Mouse (Mus musculus) midbrain, embryonic 15.5 days (tissue): ENCODE measurements around the gene Syn1. TPM values are rescaled to one million over a fixed set of nuclear protein-coding genes. Genes with fewer than 3 reads are reported as not detected.

ENCODE experiments used
- ATAC-seq: fragments of 200-750 bp; cut with Nextera tagmentation; replicated peaks from 2 replicates; pipeline ENCODE4 v1.8.0; 2017; ENCODE audit warnings: moderate TSS enrichment
- H3K27ac ChIP-seq: fragments of 300-500 bp; sonication (generic); 2 replicates; pipeline ENCODE4 v1.5.1; 2015; ENCODE audit warnings: mild to moderate bottlenecking, inconsistent platforms
- H3K27me3 ChIP-seq: fragments of 300-500 bp; sonication (generic); replicated peaks from 2 replicates; pipeline ENCODE4 v1.6.1; 2015; ENCODE audit warnings: inconsistent platforms
- H3K36me3 ChIP-seq: fragments of 300-500 bp; sonication (generic); replicated peaks from 2 replicates; pipeline ENCODE4 v1.6.1; 2015; ENCODE audit warnings: inconsistent platforms
- H3K4me1 ChIP-seq: fragments of 300-500 bp; sonication (generic); 2 replicates; pipeline ENCODE4 v1.6.1; 2015; ENCODE audit warnings: inconsistent platforms
- H3K4me2 ChIP-seq: fragments of 300-500 bp; sonication (generic); 2 replicates; pipeline ENCODE4 v1.6.1; 2015; ENCODE audit warnings: inconsistent platforms, mild to moderate bottlenecking, moderate library complexity
- H3K4me3 ChIP-seq: fragments of 300-500 bp; sonication (generic); 2 replicates; pipeline ENCODE4 v1.5.1; 2015; ENCODE audit warnings: mild to moderate bottlenecking, inconsistent platforms
- H3K9ac ChIP-seq: fragments of 300-500 bp; sonication (generic); 2 replicates; pipeline ENCODE4 v1.6.1; 2015; ENCODE audit warnings: mild to moderate bottlenecking, inconsistent platforms
- H3K9me3 ChIP-seq: fragments of 300-500 bp; sonication (generic); 2 replicates; pipeline ENCODE4 v1.6.1; 2016; ENCODE audit warnings: inconsistent platforms
- WGBS: fragments of 180-500 bp; shearing (Covaris S2); methylation state at CpG from one replicate; pipeline ENCODE4 v1.1.7; 2015; ENCODE audit warnings: mixed read lengths; 5-methylcytosine and 5-hydroxymethylcytosine counted together
- microRNA-seq: library from miRNA; unstranded; fragments of <30 nt; microRNA quantifications from one replicate; pipeline ENCODE4, GENCODE M21; 2016
- polyA plus RNA-seq: library from polyadenylated mRNA; unstranded; fragments of >200 nt; fragmentation: Nextera tagmentation; extraction: Ambion mirVana; gene quantifications from 2 replicates; pipeline ENCODE4 v1.2.1, GENCODE M21; 2015

The Syn1 gene
- polyA plus RNA-seq, 1 experiment from 2014 or later: 76.8 TPM

GRCm38 (mm10) chrX:20853794-20854193 is 67.0 kb downstream of the Syn1 start:
- Histone ChIP-seq H3K9me3 (no peaks in the 10 kb centered on the region), H3K4me2 (no peak overlapping the region), H3K4me1 (peaks cover 19% of the 10 kb centered on the region), H3K27ac (no peak overlapping the region), H3K4me3 (no peak overlapping the region), H3K27me3 (no peaks in the 10 kb centered on the region), H3K36me3 (peaks cover 4% of the 10 kb centered on the region; the same call in 1 of the 2 replicates), H3K9ac (no peak overlapping the region)
- WGBS: 94% methylated on average over 7 of the region's 7 CpGs
- no peak for ATAC-seq

GRCm38 (mm10) chrX:20848256-20848984 is 72.4 kb downstream of the Syn1 start:
- peak; percentile 99 for ATAC-seq

GRCm38 (mm10) chrX:20847816-20848215 is 73.0 kb downstream of the Syn1 start:
- WGBS: 23% methylated on average over 2 of the region's 2 CpGs

More at GRCm38 (mm10) chrX:20848256-20848984, 72.4 kb downstream of the Syn1 start:
- H3K9me3 ChIP-seq: no peaks in the 10 kb centered on the region
- H3K4me1 ChIP-seq: peaks cover 19% of the 10 kb centered on the region
- peak overlapping the region; percentile 63 for H3K9ac ChIP-seq
- H3K27me3 ChIP-seq: no peaks in the 10 kb centered on the region
- H3K4me2 ChIP-seq: peak overlapping the region; percentile 54
- H3K36me3 ChIP-seq: no peaks in the 10 kb centered on the region
- peak overlapping the region; percentile 87 for H3K27ac ChIP-seq
- WGBS: 19% methylated on average over 42 of the region's 42 CpGs
- peak overlapping the region; percentile 58 for H3K4me3 ChIP-seq

GRCm38 (mm10) chrX:20847232-20847631 is 73.6 kb downstream of the Syn1 start:
- WGBS: 82% methylated on average over 3 of the region's 3 CpGs
- Histone ChIP-seq H3K4me3 (no peak overlapping the region), H3K27ac (peak overlapping the region; percentile 79; the same call in 1 of the 2 replicates), H3K27me3 (no peaks in the 10 kb centered on the region), H3K9ac (no peak overlapping the region), H3K9me3 (no peaks in the 10 kb centered on the region), H3K4me1 (peaks cover 19% of the 10 kb centered on the region), H3K36me3 (no peaks in the 10 kb centered on the region), H3K4me2 (no peak overlapping the region; the same call in 1 of the 2 replicates)
- no peak for ATAC-seq

More at GRCm38 (mm10) chrX:20847816-20848215, 73.0 kb downstream of the Syn1 start:
- no peaks in the 10 kb centered on the region for H3K36me3 ChIP-seq
- no peaks in the 10 kb centered on the region for H3K9me3 ChIP-seq
- H3K27me3 ChIP-seq: no peaks in the 10 kb centered on the region
- peak overlapping the region; percentile 58 for H3K4me3 ChIP-seq
- 0 out of 2 replicates have a peak overlapping the region, but pooled peaks have one; percentile 22 for H3K9ac ChIP-seq
- H3K4me2 ChIP-seq: peak overlapping the region; percentile 45
- peak; percentile 38; the same call in 1 of the 2 replicates for ATAC-seq
- H3K27ac ChIP-seq: peak overlapping the region; percentile 79
- H3K4me1 ChIP-seq: peaks cover 19% of the 10 kb centered on the region

- 0 out of 2 replicates have a peak, but pooled peaks have one; percentile 56 for ATAC-seq
- no peak overlapping the region for H3K9ac ChIP-seq
- H3K27ac ChIP-seq: no peak overlapping the region
- H3K4me1 ChIP-seq: no peaks in the 10 kb centered on the region
- no peaks in the 10 kb centered on the region for H3K36me3 ChIP-seq
- H3K4me3 ChIP-seq: no peak overlapping the region
- no peak overlapping the region for H3K4me2 ChIP-seq
- H3K27me3 ChIP-seq: no peaks in the 10 kb centered on the region
- 41% methylated on average over 5 of the region's 5 CpGs for WGBS
- no peaks in the 10 kb centered on the region for H3K9me3 ChIP-seq
These were observed 91.9 kb downstream of the Syn1 start for GRCm38 (mm10) chrX:20828934-20829333.

GRCm38 (mm10) chrX:20819708-20820426 is 100.9 kb downstream of the Syn1 start:
- peak; percentile 68 for ATAC-seq
- peak overlapping the region; percentile 80 for H3K27ac ChIP-seq
- H3K36me3 ChIP-seq: no peaks in the 10 kb centered on the region
- H3K9me3 ChIP-seq: no peaks in the 10 kb centered on the region
- WGBS: 44% methylated on average over 8 of the region's 8 CpGs
- peak overlapping the region; percentile 52 for H3K4me2 ChIP-seq
- peak overlapping the region; percentile 30; the same call in 1 of the 2 replicates for H3K4me3 ChIP-seq
- no peaks in the 10 kb centered on the region for H3K27me3 ChIP-seq
- no peak overlapping the region for H3K9ac ChIP-seq
- no peaks in the 10 kb centered on the region for H3K4me1 ChIP-seq

GRCm38 (mm10) chrX:20819204-20819628 is 101.6 kb downstream of the Syn1 start:
- Histone ChIP-seq H3K27me3 (no peaks in the 10 kb centered on the region), H3K9me3 (no peaks in the 10 kb centered on the region), H3K9ac (no peak overlapping the region), H3K36me3 (no peaks in the 10 kb centered on the region), H3K4me1 (no peaks in the 10 kb centered on the region), H3K27ac (peak overlapping the region; percentile 80), H3K4me3 (peak overlapping the region; percentile 30), H3K4me2 (peak overlapping the region; percentile 52)
- ATAC-seq: peak; percentile 94
- 17% methylated on average over 19 of the region's 19 CpGs for WGBS

GRCm38 (mm10) chrX:20816974-20817373 is 103.8 kb downstream of the Syn1 start:
- Histone ChIP-seq H3K9me3 (no peaks in the 10 kb centered on the region), H3K4me3 (no peak overlapping the region), H3K9ac (no peak overlapping the region), H3K4me1 (no peaks in the 10 kb centered on the region), H3K36me3 (no peaks in the 10 kb centered on the region), H3K4me2 (no peak overlapping the region), H3K27ac (no peak overlapping the region), H3K27me3 (no peaks in the 10 kb centered on the region)
- no peak for ATAC-seq
- WGBS: 76% methylated on average over 6 of the region's 6 CpGs

Small RNA genes within 50 kb of the gene (microRNA-seq; reads per million reads assigned to microRNA genes)
- gene Gm24824 (not detected), gene Mir5617 (0.74 reads per million)

Other genes with a start within 250 kb of the Syn1 start
- gene Cdk16, start 233.1 kb downstream of the Syn1 start, polyA plus RNA-seq: 152 and 154 TPM in 2 replicates
- gene Usp11, start 217.1 kb downstream of the Syn1 start, polyA plus RNA-seq: 105 and 110 TPM in 2 replicates
- gene Araf, start 123.2 kb downstream of the Syn1 start, polyA plus RNA-seq: 365 and 380 TPM in 2 replicates
- gene Timp1, start 50.8 kb downstream of the Syn1 start, polyA plus RNA-seq: 3.1 and 4.0 TPM in 2 replicates
- 8.7 and 9.0 TPM in 2 replicates for gene Cfp, start 10.6 kb upstream of the Syn1 start, polyA plus RNA-seq
- gene Elk1, start 29.6 kb upstream of the Syn1 start, polyA plus RNA-seq: 22.5 and 24.8 TPM in 2 replicates
- gene Uxt, start 41.0 kb upstream of the Syn1 start, polyA plus RNA-seq: 27.7 and 28.5 TPM in 2 replicates
- 7.4 and 9.4 TPM in 2 replicates for gene Zfp182, start 141.3 kb upstream of the Syn1 start, polyA plus RNA-seq
- gene Spaca5, start 147.4 kb upstream of the Syn1 start, polyA plus RNA-seq: not detected in 2 replicates
- 4.3 and 5.3 TPM in 2 replicates for gene Zfp300, start 168.5 kb upstream of the Syn1 start, polyA plus RNA-seq
- not detected in 2 replicates for gene Ssxa1, start 194.8 kb upstream of the Syn1 start, polyA plus RNA-seq